Mouse (Mus musculus) liver, embryonic 14.5 days (tissue): Measurements from ENCODE around the gene Hcrtr1. TPM values are rescaled to one million over a fixed set of nuclear protein-coding genes. Genes with fewer than 3 reads are reported as not detected.

ENCODE experiments used
- ATAC-seq: fragments of 200-750 bp; cut with Nextera tagmentation; 2 replicates; pipeline ENCODE4 v1.8.0; 2017; ENCODE audit warnings: moderate number of reproducible peaks, mild to moderate bottlenecking, moderate library complexity; ENCODE audit not compliant: insufficient read depth
- DNase-seq, 3 experiments: peaks; one replicate each; pipeline ENCODE4 v3.0.0-alpha.2; 2012 to 2013; ENCODE audit warnings: low read depth in 3 of 3, low spot score in 3 of 3
- H3K27ac ChIP-seq: fragments of 300-500 bp; sonication (generic); 2 replicates; pipeline ENCODE4 v1.5.1; 2014; ENCODE audit warnings: moderate library complexity, mild to moderate bottlenecking, control low read depth, inconsistent platforms
- H3K27me3 ChIP-seq: fragments of 300-500 bp; sonication (generic); 2 replicates; pipeline ENCODE4 v1.6.1; 2014; ENCODE audit warnings: mild to moderate bottlenecking, low read length, moderate library complexity; ENCODE audit not compliant: control insufficient read depth, insufficient read depth
- H3K36me3 ChIP-seq: fragments of 300-500 bp; sonication (generic); replicated peaks from 2 replicates; pipeline ENCODE4 v1.6.1; 2014; ENCODE audit warnings: low read depth; ENCODE audit not compliant: control insufficient read depth, insufficient read depth
- H3K4me1 ChIP-seq, 2 experiments: fragments of 200-500 bp in 1 of 2; fragments of 300-500 bp in 1 of 2; sonication (generic) in 1 of 2; replicated peaks; 2 replicates each; pipeline ENCODE4 v1.6.1; 2012 to 2014; ENCODE audit warnings: antibody characterized with exemption in 1 of 2, inconsistent platforms in 1 of 2, low read length in 1 of 2; ENCODE audit not compliant: control insufficient read depth in 2 of 2, insufficient read depth in 2 of 2
- H3K4me2 ChIP-seq: fragments of 300-500 bp; sonication (generic); 2 replicates; pipeline ENCODE4 v1.6.1; 2014; ENCODE audit warnings: low read depth, mild to moderate bottlenecking, control low read depth, moderate library complexity
- H3K4me3 ChIP-seq, 2 experiments: fragments of 200-500 bp in 1 of 2; fragments of 300-500 bp in 1 of 2; sonication (generic) in 1 of 2; 2 replicates each; pipeline ENCODE4 v1.5.1; 2012 to 2014; ENCODE audit warnings: low read depth in 2 of 2, low read length in 2 of 2, mild to moderate bottlenecking in 2 of 2, control low read depth in 1 of 2, inconsistent platforms in 1 of 2, moderate library complexity in 1 of 2; ENCODE audit not compliant: insufficient read depth in 1 of 2
- H3K9ac ChIP-seq: fragments of 300-500 bp; sonication (generic); replicated peaks from 2 replicates; pipeline ENCODE4 v1.6.1; 2014; ENCODE audit warnings: mild to moderate bottlenecking, control low read depth, moderate library complexity
- H3K9me3 ChIP-seq: fragments of 300-500 bp; sonication (generic); 2 replicates; pipeline ENCODE4 v1.6.1; 2016; ENCODE audit warnings: low read length, mixed read lengths; ENCODE audit not compliant: control insufficient read depth
- CTCF ChIP-seq: IDR thresholded peaks from 2 replicates; pipeline ENCODE4 v1.5.1; 2016; ENCODE audit warnings: antibody characterized with exemption, low read depth, control low read depth
- EP300 ChIP-seq: IDR thresholded peaks from 2 replicates; pipeline ENCODE4 v1.6.1; 2016; ENCODE audit warnings: antibody characterized with exemption, low read depth
- WGBS: fragments of 180-500 bp; shearing (Covaris S2); extraction: QIAGEN DNeasy Blood & Tissue Kit; methylation state at CpG from one replicate; pipeline ENCODE4 v1.1.7; 2014; ENCODE audit not compliant: insufficient replicate concordance; 5-methylcytosine and 5-hydroxymethylcytosine counted together
- polyA plus RNA-seq, 2 experiments: library from polyadenylated mRNA; depleted of rRNA in 1 of 2; stranded (reverse) in 1 of 2; unstranded in 1 of 2; fragments of >200 nt; fragmentation: Nextera tagmentation in 1 of 2; extraction: Ambion mirVana in 1 of 2; gene quantifications; 2 replicates each; pipeline versions ENCODE4 v1.2.1 to v1.2.3; 2012 to 2014

The Hcrtr1 gene
- polyA plus RNA-seq, 2 experiments: not detected

- WGBS: 45% methylated on average over 8 of the region's 8 CpGs
- ATAC-seq: no peak
Measured at GRCm38 (mm10) chr4:130101183-130101582, 38.0 kb downstream of the Hcrtr1 start.

GRCm38 (mm10) chr4:130095137-130095536, 44.0 kb downstream of the Hcrtr1 start:
- ATAC-seq: no peak
- TF ChIP-seq EP300 (no peak), CTCF (no peak)
- no peaks in the 10 kb centered on the region for H3K9me3 ChIP-seq
- no peak overlapping the region for H3K27ac ChIP-seq
- no peak overlapping the region for H3K9ac ChIP-seq
- H3K36me3 ChIP-seq: no peaks in the 10 kb centered on the region
- H3K4me1 ChIP-seq: no peaks in the 10 kb centered on the region
- H3K4me3 ChIP-seq: no peak overlapping the region
- H3K4me2 ChIP-seq: no peak overlapping the region
- H3K27me3 ChIP-seq: no peaks in the 10 kb centered on the region
- 62% methylated on average over 3 of the region's 3 CpGs for WGBS
- DNase-seq: no peak

More at GRCm38 (mm10) chr4:130101183-130101582, 38.0 kb downstream of the Hcrtr1 start:
- Histone ChIP-seq H3K4me3 (no peak overlapping the region), H3K9ac (no peak overlapping the region), H3K36me3 (no peaks in the 10 kb centered on the region), H3K4me2 (no peak overlapping the region), H3K4me1 (peaks cover 0 to 6% of the 10 kb centered on the region in 2 experiments; a peak in 1 of 4 replicates), H3K27me3 (no peaks in the 10 kb centered on the region), H3K9me3 (no peaks in the 10 kb centered on the region), H3K27ac (no peak overlapping the region)
- DNase-seq: no peak
- TF ChIP-seq EP300: no peak
- no peak for TF ChIP-seq CTCF

GRCm38 (mm10) chr4:130087293-130087692, 51.9 kb downstream of the Hcrtr1 start:
- Histone ChIP-seq H3K9ac (no peak overlapping the region), H3K27ac (no peak overlapping the region), H3K9me3 (no peaks in the 10 kb centered on the region), H3K4me2 (no peak overlapping the region), H3K27me3 (no peaks in the 10 kb centered on the region; the same call in 1 of the 2 replicates), H3K4me3 (no peak overlapping the region), H3K36me3 (no peaks in the 10 kb centered on the region), H3K4me1 (no peaks in the 10 kb centered on the region)
- TF ChIP-seq EP300 (no peak), CTCF (peak; percentile 99)
- DNase-seq (peak; percentile 28 to 40 (median 31)), ATAC-seq (no peak)
- 10% methylated on average over 7 of the region's 7 CpGs for WGBS

GRCm38 (mm10) chr4:130085246-130085820, 53.8 kb downstream of the Hcrtr1 start:
- no peaks in the 10 kb centered on the region for H3K9me3 ChIP-seq
- no peaks in the 10 kb centered on the region for H3K4me1 ChIP-seq
- TF ChIP-seq EP300 (no peak), CTCF (no peak)
- H3K4me3 ChIP-seq: no peak overlapping the region
- DNase-seq (no peak), ATAC-seq (no peak)
- no peak overlapping the region for H3K4me2 ChIP-seq
- no peak overlapping the region for H3K27ac ChIP-seq
- WGBS: 58% methylated on average over 12 of the region's 12 CpGs
- no peaks in the 10 kb centered on the region; the same call in 1 of the 2 replicates for H3K27me3 ChIP-seq
- H3K36me3 ChIP-seq: no peaks in the 10 kb centered on the region
- no peak overlapping the region for H3K9ac ChIP-seq

- H3K4me3 ChIP-seq: no peak overlapping the region
- H3K27ac ChIP-seq: no peak overlapping the region
- no peak for ATAC-seq
- no peak for DNase-seq
- no peak overlapping the region for H3K4me2 ChIP-seq
- no peaks in the 10 kb centered on the region for H3K9me3 ChIP-seq
- TF ChIP-seq EP300: no peak
- TF ChIP-seq CTCF: no peak
- WGBS: 46% methylated on average over 7 of the region's 7 CpGs
- H3K36me3 ChIP-seq: no peaks in the 10 kb centered on the region
- H3K9ac ChIP-seq: no peak overlapping the region
- no peaks in the 10 kb centered on the region; the same call in 1 of the 2 replicates for H3K27me3 ChIP-seq
- H3K4me1 ChIP-seq: no peaks in the 10 kb centered on the region
Measured at GRCm38 (mm10) chr4:130084331-130084945, 54.7 kb downstream of the Hcrtr1 start.
